Mouse (Mus musculus) adrenal gland, adult 8-10 months (tissue): ENCODE results near the gene Ier5l. TPM values are rescaled to one million over a fixed set of nuclear protein-coding genes. Genes with fewer than 3 reads are reported as not detected.
A peak's percentile ranks its signal among the peaks of the same experiment; 100 is the strongest.

Source experiments
- DNase-seq: peaks from one replicate; pipeline ENCODE4 v3.0.0; 2022
- total RNA-seq, 4 experiments: library from RNA; stranded (reverse); gene quantifications; 2 replicates each; pipeline ENCODE4 v1.2.4; 2022

Gene Ier5l
- total RNA-seq, 4 experiments from 2014 or later: 3.8 to 7.7 (median 6.8) TPM

DNA sequence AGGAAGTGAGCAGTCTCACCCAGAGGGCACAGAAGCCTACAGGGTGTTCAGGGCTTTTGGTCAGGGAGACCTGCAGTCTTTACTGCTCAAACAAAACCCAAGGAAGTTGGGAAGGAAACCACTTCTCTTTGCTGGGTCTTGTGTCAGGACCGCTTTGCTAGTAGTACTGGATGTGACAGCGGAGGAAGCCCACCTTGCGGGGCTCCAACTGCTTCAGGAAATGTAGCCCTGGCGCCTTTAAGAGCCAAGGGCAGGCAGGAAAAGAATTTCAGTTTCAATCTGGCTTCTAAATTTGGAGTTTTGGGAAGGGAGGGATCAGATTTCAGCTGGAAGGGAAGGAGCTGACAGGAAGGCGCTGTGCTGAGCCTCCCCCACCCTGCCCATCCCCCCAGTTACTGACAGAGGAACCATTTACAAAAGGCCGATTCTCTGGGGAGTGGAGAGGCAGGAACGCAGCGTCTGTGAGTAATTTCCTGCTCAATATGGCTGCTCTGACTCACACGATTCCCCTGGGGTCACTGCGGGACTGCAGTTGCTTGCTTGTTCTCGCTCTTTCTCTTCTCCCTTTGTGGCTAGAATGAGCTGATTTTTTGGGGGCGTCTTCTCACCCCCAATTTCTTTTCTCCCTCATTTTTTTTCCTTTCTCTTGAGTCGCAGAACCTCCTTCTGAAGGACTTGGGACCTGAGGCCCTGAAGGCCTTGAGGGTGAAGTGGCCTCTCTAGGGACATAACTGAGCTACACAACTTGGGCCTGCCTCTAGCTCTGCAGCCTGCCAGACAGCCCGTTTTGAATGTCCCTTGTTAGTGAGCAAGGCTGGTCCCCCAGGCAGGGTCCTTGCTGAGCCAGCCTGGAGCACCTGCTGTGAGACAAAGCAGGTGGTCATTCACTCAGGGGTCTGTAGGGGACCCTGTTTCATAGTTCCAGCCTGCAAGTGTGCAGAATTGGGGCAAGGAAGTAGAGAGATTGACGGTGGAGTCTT, 32.2 kb downstream of the Ier5l start:
- peak; percentile 83 for DNase-seq

DNA sequence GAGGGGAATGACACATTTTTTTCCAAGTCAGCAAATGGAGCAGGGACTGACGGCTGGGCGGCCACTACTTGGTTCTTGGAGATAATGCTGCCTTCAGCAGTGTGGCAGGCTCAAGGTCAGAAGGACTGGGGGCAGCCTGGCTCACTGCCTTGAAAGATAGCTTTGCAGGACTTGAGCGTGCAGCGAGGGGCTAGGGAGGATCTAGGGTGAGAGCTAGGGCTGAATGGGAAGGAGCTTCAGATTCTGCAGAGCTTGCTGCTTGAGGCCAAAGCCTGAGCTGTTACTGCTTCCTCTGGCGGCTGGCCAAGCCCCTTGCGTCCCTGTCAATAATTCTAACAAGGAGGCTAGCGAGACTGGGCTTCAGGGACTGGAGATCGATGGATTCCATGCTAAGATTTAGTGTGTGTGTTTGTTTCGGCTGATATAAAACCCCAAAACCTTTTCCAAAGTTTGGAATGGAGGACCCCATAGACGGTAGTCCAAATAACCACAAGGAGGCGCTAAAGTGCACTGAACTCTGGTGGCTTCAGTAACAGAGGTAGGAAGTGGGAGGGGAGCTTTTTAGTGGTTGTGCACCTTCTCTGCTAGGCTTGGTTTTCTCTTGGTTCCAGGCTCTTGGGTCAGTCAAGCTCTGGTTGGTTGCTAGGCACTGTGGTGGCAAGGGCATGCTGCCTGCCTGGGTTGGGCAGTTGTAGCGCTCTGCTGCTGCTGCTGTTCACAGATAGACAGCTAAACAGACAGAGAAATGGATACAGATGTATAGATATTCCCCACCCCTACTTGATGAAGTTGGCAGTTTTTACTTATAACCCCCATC, 33.1 kb downstream of the Ier5l start:
- peak; percentile 79 for DNase-seq

DNA sequence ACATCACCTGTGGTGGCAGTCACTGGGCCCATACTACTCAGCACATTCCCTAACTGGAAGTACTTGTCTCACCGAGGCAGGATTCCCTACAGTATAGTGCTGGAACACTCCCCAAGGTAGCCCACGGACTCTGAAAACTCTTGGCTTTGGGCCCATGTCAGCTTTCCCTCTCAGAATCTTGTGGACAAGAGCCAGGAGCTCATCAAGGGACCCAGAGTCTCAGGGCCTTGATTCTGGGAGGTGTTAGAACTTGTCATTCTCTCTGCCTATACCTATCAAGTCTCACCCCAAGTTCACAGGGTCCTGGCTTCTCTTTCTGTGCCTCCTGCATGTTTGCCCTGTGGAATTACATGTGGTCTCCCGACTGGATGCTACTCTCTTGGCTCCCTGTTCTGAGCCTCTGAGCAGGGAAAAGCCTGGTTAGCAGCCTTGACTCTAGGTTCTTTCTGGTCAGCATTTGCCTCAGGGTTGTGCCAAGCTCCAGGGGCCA, 33.8 kb downstream of the Ier5l start:
- no peak for DNase-seq

- DNase-seq: no peak
Measured at GRCm38 (mm10) chr2:30439631-30440030, 34.4 kb downstream of the Ier5l start.

DNA sequence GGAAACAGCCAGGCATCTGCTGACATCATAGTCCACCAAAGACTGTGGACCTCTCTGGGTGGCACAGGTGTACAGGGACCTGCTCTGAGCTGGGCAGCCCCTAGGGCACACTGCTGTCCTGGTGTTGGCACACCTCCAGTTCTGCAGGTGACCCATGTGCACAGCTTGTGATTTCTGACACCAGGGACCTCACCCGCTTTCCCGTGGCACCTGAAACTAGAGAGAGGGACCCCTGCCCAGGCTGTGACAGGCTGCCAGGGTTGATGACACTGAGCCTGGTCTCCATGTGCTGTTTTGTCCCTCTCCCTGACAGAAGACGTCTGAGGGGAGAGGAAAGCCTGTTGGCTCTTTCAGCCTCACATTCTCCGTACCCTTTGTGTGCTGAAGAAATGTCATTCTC, 36.2 kb downstream of the Ier5l start:
- no peak for DNase-seq

DNA sequence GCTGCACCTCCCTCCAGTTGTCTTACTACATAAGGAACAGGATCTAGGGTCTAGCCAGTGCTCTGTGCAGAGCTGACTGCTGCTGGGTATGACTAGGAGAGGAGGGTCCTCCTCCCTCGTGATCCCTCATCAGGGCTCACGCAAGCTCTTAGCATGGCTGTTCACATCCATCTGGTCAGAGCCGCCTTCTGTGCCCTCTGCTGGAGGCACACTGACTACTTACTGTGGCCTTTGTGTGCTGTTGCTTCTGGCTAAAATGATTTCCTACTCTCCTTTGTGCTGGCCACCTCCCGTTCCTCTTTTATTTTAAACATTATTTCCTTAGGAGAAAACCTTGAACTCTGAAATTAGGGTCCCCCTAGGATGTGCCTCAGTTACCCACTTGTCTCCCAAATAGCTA, 37.2 kb downstream of the Ier5l start:
- DNase-seq: no peak

DNA sequence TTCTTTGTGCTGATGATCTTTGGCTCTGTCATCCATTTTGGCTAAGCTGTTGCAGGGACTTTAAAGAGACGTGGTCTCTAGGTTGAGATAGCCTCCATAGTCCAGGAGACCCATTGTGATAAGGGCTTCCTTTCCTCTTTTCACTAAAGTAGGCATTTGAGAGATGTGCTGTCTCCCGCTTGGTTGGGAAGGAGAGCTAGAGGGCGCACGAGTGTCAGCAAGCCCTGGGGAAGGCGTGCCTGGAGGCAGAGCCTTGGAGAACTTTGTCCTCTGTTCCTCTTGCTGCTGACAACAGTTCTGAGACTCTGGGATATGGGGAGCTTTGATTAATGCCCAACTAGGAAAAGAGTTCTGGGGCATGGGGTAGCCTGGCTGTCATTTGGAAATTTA, 37.9 kb downstream of the Ier5l start:
- DNase-seq: no peak

DNA sequence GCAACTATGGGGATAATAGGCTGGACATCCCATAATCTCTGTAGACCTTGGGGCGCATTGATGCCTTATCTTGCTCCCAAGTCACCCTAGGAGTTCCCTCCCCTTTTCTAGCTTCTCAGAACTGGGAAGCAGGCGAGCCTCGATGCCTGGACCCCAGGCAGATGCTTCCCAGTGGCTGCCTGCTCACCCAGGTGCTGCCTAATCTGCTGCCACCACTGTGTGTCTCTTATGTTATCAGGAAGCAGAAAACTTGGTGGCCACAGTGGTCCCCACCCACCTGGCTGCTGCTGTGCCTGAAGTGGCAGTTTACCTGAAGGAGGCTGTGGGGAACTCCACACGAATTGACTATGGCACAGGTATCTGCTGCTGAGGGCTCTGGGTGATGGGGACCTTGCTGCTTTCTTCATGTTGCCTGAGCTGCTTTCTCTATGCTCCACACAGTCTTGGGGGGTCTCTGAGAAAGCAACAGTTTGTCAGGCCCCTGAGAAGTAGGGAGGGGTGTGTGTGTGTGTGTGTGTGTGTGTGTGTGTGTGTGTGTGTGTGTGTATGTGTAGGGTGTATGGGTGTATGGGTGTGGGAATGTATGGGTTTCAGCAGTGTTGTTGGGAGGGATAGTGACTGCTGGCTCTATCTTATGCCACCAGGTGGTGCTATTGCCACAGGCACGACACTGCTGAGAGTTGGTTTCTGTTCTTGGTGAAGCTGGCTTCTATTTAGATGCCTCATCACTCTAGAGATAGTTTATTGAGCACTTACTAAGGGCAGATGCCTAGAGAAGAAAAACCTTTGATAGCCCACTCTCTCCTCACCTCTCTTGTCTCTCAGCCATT, 38.5 kb downstream of the Ier5l start:
- no peak for DNase-seq

DNA sequence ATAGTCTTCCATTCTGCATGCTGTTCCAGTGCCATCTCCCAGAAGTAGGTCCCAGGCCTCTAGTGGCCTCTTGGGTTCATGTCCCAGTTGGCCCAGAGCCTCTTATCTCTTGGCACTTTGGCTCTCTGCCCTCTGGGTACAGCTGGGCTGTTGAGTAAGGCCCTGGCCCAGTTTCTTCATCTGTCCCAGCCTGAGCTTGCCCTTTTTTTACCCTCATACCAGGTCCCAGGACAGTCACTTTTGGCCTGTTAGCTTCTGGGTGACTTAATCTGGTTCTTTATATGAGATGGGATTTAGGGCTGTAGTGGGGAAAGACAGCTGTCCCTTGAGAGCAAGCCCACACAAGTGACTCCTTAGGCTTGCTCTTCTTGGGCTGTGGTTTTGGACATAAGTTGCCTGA, 44.9 kb downstream of the Ier5l start:
- DNase-seq: peak; percentile 84

Other genes starting within 250 kb of the Ier5l start
- gene Lrrc8a, start 236.5 kb downstream of the Ier5l start, total RNA-seq: 10 to 100 TPM; 54.6 to 63.0 (median 57.8) TPM
- gene Gm28035, start 233.7 kb downstream of the Ier5l start, total RNA-seq: 1 to 10 TPM in 3 of 4 experiments, under 1 TPM in 1; 0.58 to 5.3 (median 2.8) TPM
- gene Phyhd1, start 208.0 kb downstream of the Ier5l start, total RNA-seq: 10 to 100 TPM; 12.0 to 20.7 (median 15.4) TPM
- gene Gm28038, start 193.2 kb downstream of the Ier5l start, total RNA-seq: not detected
- 10 to 100 TPM; 31.2 to 42.7 (median 37.6) TPM for gene Dolk, start 187.9 kb downstream of the Ier5l start, total RNA-seq
- 10 to 100 TPM; 28.2 to 33.6 (median 30.2) TPM for gene Nup188, start 187.8 kb downstream of the Ier5l start, total RNA-seq
- 100 to 1,000 TPM in 2 of 4 experiments, 10 to 100 TPM in 2; 85.4 to 115 (median 101) TPM for gene Sh3glb2, start 114.9 kb downstream of the Ier5l start, total RNA-seq
- 100 to 1,000 TPM in 1 of 4 experiments, 10 to 100 TPM in 3; 80.6 to 104 (median 91.1) TPM for gene Miga2, start 110.0 kb downstream of the Ier5l start, total RNA-seq
- 10 to 100 TPM; 18.0 to 24.2 (median 19.8) TPM for gene Dolpp1, start 82.0 kb downstream of the Ier5l start, total RNA-seq
- 100 to 1,000 TPM in 1 of 4 experiments, 10 to 100 TPM in 3; 59.0 to 122 (median 95.3) TPM for gene Crat, start 58.4 kb downstream of the Ier5l start, total RNA-seq
- gene Ptpa, start 58.2 kb downstream of the Ier5l start, total RNA-seq: 100 to 1,000 TPM; 135 to 153 (median 141) TPM
- gene Cstad, start 120.8 kb upstream of the Ier5l start, total RNA-seq: 1 to 10 TPM in 3 of 4 experiments, under 1 TPM in 1; 0.81 to 7.0 (median 4.1) TPM